Mouse (Mus musculus): ENCODE measurements around the gene Rgs12. TPM values are rescaled to one million over a fixed set of nuclear protein-coding genes. Genes with fewer than 3 reads are reported as not detected.

The Rgs12 gene
- polyA plus RNA-seq, 1 experiment from 2014 or later = 41.4 TPM

DNA sequence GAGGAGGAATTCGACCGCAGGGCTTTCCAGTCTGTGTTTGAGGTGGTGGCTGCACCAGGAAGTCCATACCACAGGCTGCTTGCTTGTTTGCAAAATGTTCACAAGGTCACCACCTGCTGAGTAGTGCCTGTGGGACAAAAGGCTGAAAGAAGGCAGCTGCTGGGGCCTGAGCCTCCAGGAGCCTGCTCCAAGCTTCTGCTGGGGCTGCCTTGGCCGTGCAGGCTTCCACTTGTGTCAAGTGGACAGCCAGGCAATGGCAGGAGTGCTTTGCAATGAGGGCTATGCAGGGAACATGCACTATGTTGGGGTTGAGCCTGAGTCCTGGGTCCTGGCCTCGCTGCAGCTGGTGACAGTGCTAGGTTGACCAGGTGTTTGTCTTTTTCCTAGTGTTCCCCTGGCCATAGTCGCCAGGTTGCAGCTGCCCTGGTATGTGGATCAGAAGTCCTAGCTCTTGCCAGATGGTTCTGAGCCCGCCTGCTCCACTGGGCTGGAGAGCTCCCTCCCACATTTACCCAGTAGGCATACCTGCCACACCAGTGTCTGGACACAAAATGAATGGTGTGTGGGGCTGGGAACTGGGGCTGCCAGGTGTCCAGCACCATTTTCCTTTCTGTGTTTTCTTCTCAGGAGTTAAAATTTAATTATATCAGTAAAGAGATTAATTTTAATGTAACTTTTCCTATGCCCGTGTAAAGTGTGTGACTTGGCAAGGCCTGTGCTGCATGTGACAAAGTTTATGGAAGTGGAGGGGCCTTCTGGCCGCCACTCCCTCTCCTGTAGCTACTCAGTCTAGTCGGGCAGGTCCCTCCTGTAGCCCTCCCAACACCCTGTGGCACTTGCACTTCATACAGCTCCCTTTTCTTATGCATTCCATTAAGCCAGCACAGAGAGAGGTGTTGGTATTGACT, 40.3 kb upstream of the Rgs12 start:
- H3K9ac ChIP-seq (ENCODE audit: low read depth, low read length) = no peak overlapping the region
- DNase-seq (ENCODE audit: low spot score) = no peak
- WGBS = 82% methylated on average over 9 of the region's 9 CpGs
- H3K27ac ChIP-seq (ENCODE audit: low read depth, low read length) = no peak overlapping the region
- no peak overlapping the region for H3K4me3 ChIP-seq (ENCODE audit: low read depth, low read length)
- H3K36me3 ChIP-seq (ENCODE audit: control insufficient read depth, insufficient read depth, low read length) = peaks cover 10% of the 10 kb centered on the region; the same call in 1 of the 2 replicates
- H3K9me3 ChIP-seq (ENCODE audit: control insufficient read depth, low read length) = no peaks in the 10 kb centered on the region
- H3K27me3 ChIP-seq (ENCODE audit: control insufficient read depth, insufficient read depth, low read length) = no peaks in the 10 kb centered on the region
- no peak for ATAC-seq (ENCODE audit: low FRiP score)
- H3K4me1 ChIP-seq (replicated peaks; ENCODE audit: control insufficient read depth, insufficient read depth, low read length) = no peaks in the 10 kb centered on the region
- no peak overlapping the region for H3K4me2 ChIP-seq (replicated peaks; ENCODE audit: low read depth, low read length)

DNA sequence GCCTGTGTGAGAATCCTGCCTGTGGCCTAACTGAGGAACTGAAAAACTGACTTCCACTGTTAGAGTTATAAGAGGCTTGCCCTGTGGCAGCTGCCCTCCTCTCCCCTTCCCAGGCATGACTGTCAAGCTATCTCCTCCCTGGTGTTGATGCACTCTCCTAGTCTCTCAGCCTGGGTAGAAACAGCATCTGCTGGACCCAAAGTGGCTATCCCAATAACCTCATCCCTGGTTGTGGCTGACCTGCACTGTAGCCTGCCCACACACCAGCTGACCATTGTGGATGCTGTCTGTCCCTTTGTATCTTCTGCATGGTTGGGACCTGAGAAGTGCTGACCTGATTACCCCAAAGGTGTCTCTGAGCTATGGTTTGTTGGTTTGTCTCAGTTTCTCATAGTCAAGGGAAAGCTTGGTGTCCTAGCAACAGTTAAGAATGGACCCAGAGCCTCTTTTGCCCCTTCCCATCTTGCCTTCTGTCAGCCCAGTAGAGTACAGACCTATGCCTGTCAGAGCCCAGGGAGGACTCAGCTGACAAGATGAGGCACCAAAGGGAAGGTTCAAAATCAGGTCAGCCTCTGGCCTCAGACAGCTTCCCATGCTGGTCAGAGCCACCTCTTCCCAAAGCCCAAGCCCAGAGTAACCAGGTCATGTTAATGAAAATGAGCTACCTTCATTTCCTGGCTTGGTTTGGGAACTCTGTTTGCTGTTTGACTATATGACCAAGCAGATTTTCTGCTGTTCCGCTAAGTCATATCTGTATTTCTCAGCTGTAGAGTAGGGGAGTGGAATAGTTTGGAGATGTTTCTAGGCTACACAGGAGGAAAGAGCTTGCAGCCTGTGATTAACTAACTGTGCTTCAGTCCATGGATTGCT, 39.4 kb upstream of the Rgs12 start:
- no peak overlapping the region for H3K4me3 ChIP-seq (ENCODE audit: low read depth, low read length)
- WGBS = 100% methylated on average over 1 of the region's 1 CpGs
- no peak overlapping the region for H3K4me2 ChIP-seq (replicated peaks; ENCODE audit: low read depth, low read length)
- H3K4me1 ChIP-seq (replicated peaks; ENCODE audit: control insufficient read depth, insufficient read depth, low read length) = no peaks in the 10 kb centered on the region
- H3K9me3 ChIP-seq (ENCODE audit: control insufficient read depth, low read length) = no peaks in the 10 kb centered on the region
- H3K27me3 ChIP-seq (ENCODE audit: control insufficient read depth, insufficient read depth, low read length) = no peaks in the 10 kb centered on the region
- peaks cover 7% of the 10 kb centered on the region; the same call in 1 of the 2 replicates for H3K36me3 ChIP-seq (ENCODE audit: control insufficient read depth, insufficient read depth, low read length)
- DNase-seq (ENCODE audit: low spot score) = no peak
- no peak for ATAC-seq (ENCODE audit: low FRiP score)
- no peak overlapping the region for H3K27ac ChIP-seq (ENCODE audit: low read depth, low read length)
- H3K9ac ChIP-seq (ENCODE audit: low read depth, low read length) = no peak overlapping the region

DNA sequence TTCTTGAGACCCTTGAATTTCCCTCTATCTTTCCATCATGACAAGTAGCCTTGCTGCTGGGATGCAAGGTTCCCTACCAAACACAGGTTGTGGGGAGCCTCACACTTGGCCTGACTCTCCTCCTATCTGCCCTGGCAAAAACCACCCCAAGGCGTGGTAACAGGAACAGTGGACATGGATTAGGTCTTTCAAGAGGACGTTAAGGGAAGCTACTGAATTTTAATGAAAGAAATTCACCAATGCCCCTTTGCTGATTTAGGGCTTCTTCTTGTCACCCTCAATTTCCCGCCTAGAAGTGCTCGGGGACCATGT, 38.8 kb upstream of the Rgs12 start:
- Histone ChIP-seq H3K9ac (ENCODE audit: low read depth, low read length) (no peak overlapping the region), H3K27ac (ENCODE audit: low read depth, low read length) (no peak overlapping the region), H3K36me3 (ENCODE audit: control insufficient read depth, insufficient read depth, low read length) (0 out of 2 replicates have a peak, but pooled peaks cover 3% of the 10 kb centered on the region), H3K4me3 (ENCODE audit: low read depth, low read length) (no peak overlapping the region), H3K4me1 (replicated peaks; ENCODE audit: control insufficient read depth, insufficient read depth, low read length) (no peaks in the 10 kb centered on the region), H3K9me3 (ENCODE audit: control insufficient read depth, low read length) (no peaks in the 10 kb centered on the region), H3K27me3 (ENCODE audit: control insufficient read depth, insufficient read depth, low read length) (no peaks in the 10 kb centered on the region), H3K4me2 (replicated peaks; ENCODE audit: low read depth, low read length) (no peak overlapping the region)
- DNase-seq (ENCODE audit: low spot score) (no peak), ATAC-seq (ENCODE audit: low FRiP score) (no peak)
- 84% methylated on average over 4 of the region's 4 CpGs for WGBS

DNA sequence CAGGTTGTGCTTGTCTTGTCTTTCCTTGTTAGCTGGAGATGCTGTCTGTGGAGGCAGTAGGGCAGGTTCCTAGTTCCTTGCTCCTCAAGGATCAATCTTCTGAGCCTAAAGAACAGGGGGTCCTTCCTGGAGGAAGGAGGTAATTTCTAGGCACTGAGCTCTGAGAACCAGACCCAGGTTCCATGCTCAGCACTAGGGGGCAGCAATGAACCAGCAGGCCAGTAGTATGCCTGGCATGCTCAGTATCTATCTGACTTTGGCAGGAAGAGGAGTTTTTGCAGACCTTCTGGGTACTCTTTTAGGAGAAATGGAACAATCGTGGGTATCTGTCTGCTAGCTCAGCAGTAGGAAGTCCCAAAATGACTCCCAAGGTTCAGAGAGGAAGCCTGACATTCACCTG, 33.4 kb upstream of the Rgs12 start:
- no peak overlapping the region for H3K4me2 ChIP-seq (replicated peaks; ENCODE audit: low read depth, low read length)
- H3K4me3 ChIP-seq (ENCODE audit: low read depth, low read length) = no peak overlapping the region
- H3K27ac ChIP-seq (ENCODE audit: low read depth, low read length) = no peak overlapping the region
- ATAC-seq (ENCODE audit: low FRiP score) = peak; percentile 43; the same call in 1 of the 2 replicates
- peak; percentile 80 for DNase-seq (ENCODE audit: low spot score)
- H3K36me3 ChIP-seq (ENCODE audit: control insufficient read depth, insufficient read depth, low read length) = no peaks in the 10 kb centered on the region
- H3K27me3 ChIP-seq (ENCODE audit: control insufficient read depth, insufficient read depth, low read length) = no peaks in the 10 kb centered on the region
- no peaks in the 10 kb centered on the region for H3K9me3 ChIP-seq (ENCODE audit: control insufficient read depth, low read length)
- 32% methylated on average over 1 of the region's 1 CpGs for WGBS
- no peak overlapping the region for H3K9ac ChIP-seq (ENCODE audit: low read depth, low read length)
- H3K4me1 ChIP-seq (replicated peaks; ENCODE audit: control insufficient read depth, insufficient read depth, low read length) = no peaks in the 10 kb centered on the region

DNA sequence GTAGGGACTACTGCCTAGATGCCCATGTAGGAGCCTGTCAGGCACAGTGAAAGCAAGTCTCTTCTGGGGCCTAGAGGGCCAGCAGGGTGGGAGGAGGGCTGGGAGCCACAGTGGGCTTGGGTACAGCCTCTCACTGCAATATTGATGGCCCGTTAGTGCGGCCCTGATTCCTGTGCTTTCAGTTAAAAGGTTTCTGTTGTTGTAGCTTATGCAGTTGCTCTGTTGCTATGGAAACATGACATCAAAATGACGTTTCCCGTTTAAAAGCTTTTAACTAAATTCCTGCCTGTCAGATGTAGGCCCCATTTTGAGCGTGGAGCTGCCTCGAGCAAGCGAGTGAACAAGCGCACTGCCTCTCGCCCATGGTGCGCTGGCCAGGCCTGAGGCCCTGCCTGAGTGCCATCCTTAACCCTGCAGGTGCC, 32.0 kb upstream of the Rgs12 start:
- Histone ChIP-seq H3K36me3 (ENCODE audit: control insufficient read depth, insufficient read depth, low read length) (no peaks in the 10 kb centered on the region), H3K27me3 (ENCODE audit: control insufficient read depth, insufficient read depth, low read length) (no peaks in the 10 kb centered on the region), H3K27ac (ENCODE audit: low read depth, low read length) (no peak overlapping the region), H3K9me3 (ENCODE audit: control insufficient read depth, low read length) (no peaks in the 10 kb centered on the region), H3K4me3 (ENCODE audit: low read depth, low read length) (no peak overlapping the region), H3K9ac (ENCODE audit: low read depth, low read length) (no peak overlapping the region), H3K4me1 (replicated peaks; ENCODE audit: control insufficient read depth, insufficient read depth, low read length) (no peaks in the 10 kb centered on the region), H3K4me2 (replicated peaks; ENCODE audit: low read depth, low read length) (no peak overlapping the region)
- DNase-seq (ENCODE audit: low spot score) = no peak
- ATAC-seq (ENCODE audit: low FRiP score) = no peak
- WGBS = 67% methylated on average over 10 of the region's 10 CpGs

DNA sequence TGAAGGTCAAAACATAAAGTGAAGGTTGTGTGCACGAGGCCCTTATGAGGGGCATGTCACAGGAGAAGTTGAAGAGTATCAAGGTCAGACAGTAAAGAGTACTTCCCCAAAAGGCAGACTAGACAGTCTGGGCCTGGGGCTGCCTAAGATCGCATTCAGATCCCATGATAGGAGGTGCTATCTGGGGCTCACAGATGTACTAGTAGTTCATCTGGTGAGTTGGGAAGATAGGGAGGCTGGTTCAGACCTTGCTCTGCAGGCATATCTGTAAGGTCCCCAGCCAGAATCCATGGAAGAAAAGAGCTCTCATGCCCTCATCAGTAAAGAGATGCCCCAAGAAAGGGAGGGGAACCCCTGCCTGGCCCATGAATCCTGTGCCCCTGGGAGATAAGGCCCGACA, 30.5 kb upstream of the Rgs12 start:
- no peak overlapping the region for H3K4me2 ChIP-seq (replicated peaks; ENCODE audit: low read depth, low read length)
- H3K27me3 ChIP-seq (ENCODE audit: control insufficient read depth, insufficient read depth, low read length) = no peaks in the 10 kb centered on the region
- DNase-seq (ENCODE audit: low spot score) = no peak
- peaks cover 4% of the 10 kb centered on the region; the same call in 1 of the 2 replicates for H3K36me3 ChIP-seq (ENCODE audit: control insufficient read depth, insufficient read depth, low read length)
- no peak overlapping the region for H3K9ac ChIP-seq (ENCODE audit: low read depth, low read length)
- H3K27ac ChIP-seq (ENCODE audit: low read depth, low read length) = no peak overlapping the region
- H3K4me1 ChIP-seq (replicated peaks; ENCODE audit: control insufficient read depth, insufficient read depth, low read length) = no peaks in the 10 kb centered on the region
- no peak overlapping the region for H3K4me3 ChIP-seq (ENCODE audit: low read depth, low read length)
- WGBS = 94% methylated on average over 3 of the region's 3 CpGs
- H3K9me3 ChIP-seq (ENCODE audit: control insufficient read depth, low read length) = no peaks in the 10 kb centered on the region
- no peak for ATAC-seq (ENCODE audit: low FRiP score)

DNA sequence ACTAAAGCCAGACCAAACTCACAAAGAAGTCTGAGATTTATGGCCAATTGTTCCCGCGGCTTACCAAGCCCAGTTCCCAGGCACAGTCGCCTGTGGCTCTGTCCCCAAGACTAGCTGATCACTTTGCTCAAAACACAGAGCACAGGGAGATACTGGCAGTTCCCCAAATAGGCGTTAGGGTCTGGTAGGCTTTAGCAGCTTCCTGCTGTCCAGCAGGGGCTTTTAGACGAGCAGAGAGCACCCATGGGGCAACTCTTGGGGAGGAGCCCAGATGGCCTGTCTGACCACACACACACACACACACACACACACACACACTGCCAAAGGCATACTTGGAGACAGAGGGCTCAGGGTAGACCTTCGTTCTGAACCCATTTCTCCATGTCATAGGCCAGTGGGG, 26.7 kb upstream of the Rgs12 start:
- H3K27me3 ChIP-seq (ENCODE audit: control insufficient read depth, insufficient read depth, low read length) = no peaks in the 10 kb centered on the region
- H3K36me3 ChIP-seq (ENCODE audit: control insufficient read depth, insufficient read depth, low read length) = peaks cover 4% of the 10 kb centered on the region; the same call in 1 of the 2 replicates
- H3K9ac ChIP-seq (ENCODE audit: low read depth, low read length) = no peak overlapping the region
- no peaks in the 10 kb centered on the region for H3K9me3 ChIP-seq (ENCODE audit: control insufficient read depth, low read length)
- H3K27ac ChIP-seq (ENCODE audit: low read depth, low read length) = no peak overlapping the region
- DNase-seq (ENCODE audit: low spot score) = no peak
- H3K4me2 ChIP-seq (replicated peaks; ENCODE audit: low read depth, low read length) = no peak overlapping the region
- ATAC-seq (ENCODE audit: low FRiP score) = no peak
- no peak overlapping the region for H3K4me3 ChIP-seq (ENCODE audit: low read depth, low read length)
- no peaks in the 10 kb centered on the region for H3K4me1 ChIP-seq (replicated peaks; ENCODE audit: control insufficient read depth, insufficient read depth, low read length)
- 74% methylated on average over 6 of the region's 6 CpGs for WGBS

DNA sequence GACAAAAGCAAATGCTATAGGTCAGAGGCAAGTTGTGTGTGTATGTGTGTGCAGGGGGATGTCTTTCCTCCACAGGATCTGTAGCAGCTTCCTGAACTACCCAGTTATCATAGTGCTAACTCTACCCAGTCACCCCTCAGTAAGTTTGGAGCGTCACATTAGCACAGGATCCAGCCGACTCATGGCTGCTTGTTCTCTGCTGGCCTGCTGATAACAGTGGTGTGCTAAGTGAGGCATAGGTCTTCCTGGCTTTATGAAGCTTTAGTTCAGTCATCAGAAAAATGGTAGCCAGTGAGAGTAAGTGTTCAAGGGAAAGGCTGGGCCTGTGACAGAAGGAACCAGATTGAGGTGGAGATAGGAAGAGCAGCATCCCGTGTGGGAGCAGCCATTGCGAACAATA, 25.3 kb upstream of the Rgs12 start:
- no peak for DNase-seq (ENCODE audit: low spot score)
- no peak overlapping the region for H3K4me2 ChIP-seq (replicated peaks; ENCODE audit: low read depth, low read length)
- no peaks in the 10 kb centered on the region for H3K9me3 ChIP-seq (ENCODE audit: control insufficient read depth, low read length)
- no peaks in the 10 kb centered on the region for H3K4me1 ChIP-seq (replicated peaks; ENCODE audit: control insufficient read depth, insufficient read depth, low read length)
- no peak for ATAC-seq (ENCODE audit: low FRiP score)
- no peak overlapping the region for H3K9ac ChIP-seq (ENCODE audit: low read depth, low read length)
- H3K27ac ChIP-seq (ENCODE audit: low read depth, low read length) = no peak overlapping the region
- H3K27me3 ChIP-seq (ENCODE audit: control insufficient read depth, insufficient read depth, low read length) = no peaks in the 10 kb centered on the region
- H3K4me3 ChIP-seq (ENCODE audit: low read depth, low read length) = no peak overlapping the region
- H3K36me3 ChIP-seq (ENCODE audit: control insufficient read depth, insufficient read depth, low read length) = peaks cover 4% of the 10 kb centered on the region; the same call in 1 of the 2 replicates
- WGBS = 97% methylated on average over 4 of the region's 4 CpGs
